Mouse (Mus musculus) cerebellum, adult 18-20 months (tissue): Measurements from ENCODE around the gene Gabra2.

Experiments used
- DNase-seq, 2 experiments: peaks; one replicate each; pipeline ENCODE4 v3.0.0; 2021

The Gabra2 gene

DNA sequence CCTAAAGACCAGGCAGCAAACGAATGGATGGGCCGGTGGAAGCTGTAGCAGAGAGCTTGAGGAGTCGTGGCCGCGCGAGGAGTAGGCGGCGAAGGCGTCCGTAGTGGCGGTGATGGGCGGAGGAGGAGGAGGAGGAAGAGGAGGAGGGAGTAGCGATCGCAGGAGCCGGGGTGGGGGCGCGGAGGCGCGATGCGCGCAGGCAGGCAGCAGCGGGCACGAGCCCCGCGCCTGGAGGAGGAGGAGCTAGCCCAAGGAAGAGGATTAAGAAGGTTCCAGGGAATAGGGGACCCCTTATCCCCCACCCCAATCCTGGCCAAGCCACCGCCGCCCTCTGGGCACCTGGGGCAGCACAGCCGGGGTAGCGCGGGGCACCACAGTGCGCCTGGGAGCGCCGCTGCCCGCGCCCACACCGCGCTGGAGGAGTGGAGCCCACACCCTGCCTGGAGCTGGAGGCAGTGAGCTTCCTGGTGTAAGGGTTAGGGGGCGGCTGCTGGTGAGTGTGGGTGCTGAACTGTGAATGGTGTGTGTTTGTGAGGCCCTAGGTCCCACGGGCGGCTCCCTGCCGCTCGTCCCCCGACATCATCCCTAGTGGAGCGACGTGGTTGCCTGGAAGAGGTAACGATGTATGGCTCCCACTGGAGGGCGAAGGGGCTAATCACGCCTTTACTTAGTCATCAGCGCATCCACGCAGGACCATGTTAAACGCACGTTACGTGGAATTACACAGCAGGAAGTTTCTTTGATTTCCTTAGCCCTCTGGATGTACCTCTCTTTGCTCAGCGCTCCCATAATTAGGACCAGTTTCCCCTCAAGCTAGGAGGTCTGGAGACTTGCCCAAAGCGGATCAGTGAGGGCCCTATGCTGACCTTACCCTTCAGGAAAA lies at the start of gene Gabra2:
TSS of gene Gabra2 (minus strand) at position 125 of the 883 bp plus-strand sequence.
- DNase-seq, result peak; percentile 35 to 39

DNA sequence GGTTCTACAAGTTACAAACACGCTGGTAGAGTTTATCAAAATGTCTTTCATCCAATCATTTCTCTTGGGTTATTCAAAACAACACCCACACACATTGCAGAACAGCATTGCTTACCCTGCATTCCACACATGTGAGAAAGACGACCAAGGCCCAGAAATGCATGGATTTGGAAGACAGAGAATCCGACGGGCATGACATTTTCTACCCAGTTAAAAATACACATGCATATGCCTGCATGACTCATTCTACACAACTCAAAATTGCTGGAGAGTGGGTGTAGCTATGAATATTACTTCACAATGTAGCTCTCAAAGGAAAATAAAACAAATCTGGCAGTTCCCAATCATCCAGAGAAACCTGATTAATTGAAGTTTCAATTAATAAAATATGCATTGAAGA lies 41.0 kb upstream of the Gabra2 start:
- DNase-seq, result no peak

DNA sequence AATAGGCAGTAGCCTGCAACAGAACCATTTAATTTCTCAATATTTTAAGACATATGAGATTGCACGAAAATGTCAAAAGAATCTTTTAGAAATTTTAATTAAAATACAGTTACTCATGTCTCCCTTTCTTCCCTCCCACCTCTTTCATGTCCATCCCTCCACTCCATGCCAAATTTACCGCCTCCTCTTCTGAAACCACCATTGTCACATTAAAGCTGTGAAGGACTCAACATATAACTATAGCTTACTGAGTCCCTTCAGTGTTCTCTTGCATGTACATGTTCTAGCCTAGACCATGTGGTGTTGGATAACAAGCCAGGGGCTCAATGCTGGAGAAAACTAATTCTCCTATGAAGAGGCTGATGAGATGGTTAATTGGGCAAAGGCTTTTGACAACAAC lies 40.2 kb upstream of the Gabra2 start:
- DNase-seq, result no peak

DNA sequence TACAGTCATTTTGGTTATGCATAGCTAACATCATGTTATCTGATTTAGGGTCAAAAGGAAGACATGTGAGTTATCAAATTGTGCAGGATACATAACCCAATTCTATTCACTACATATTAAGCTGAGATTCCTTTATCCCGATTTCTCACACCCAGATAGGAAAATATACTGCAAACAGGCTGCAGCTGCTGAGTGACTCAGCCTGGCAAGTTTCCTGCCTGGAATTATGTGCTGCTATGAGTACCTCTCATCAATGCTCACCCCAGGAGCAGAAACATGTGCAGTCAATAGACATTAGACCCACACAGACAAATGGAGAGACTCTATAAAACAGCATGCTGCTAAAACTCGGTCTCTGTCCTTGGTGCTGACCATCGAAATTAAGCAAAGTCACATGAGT lies 32.1 kb upstream of the Gabra2 start:
- DNase-seq, result no peak

DNA sequence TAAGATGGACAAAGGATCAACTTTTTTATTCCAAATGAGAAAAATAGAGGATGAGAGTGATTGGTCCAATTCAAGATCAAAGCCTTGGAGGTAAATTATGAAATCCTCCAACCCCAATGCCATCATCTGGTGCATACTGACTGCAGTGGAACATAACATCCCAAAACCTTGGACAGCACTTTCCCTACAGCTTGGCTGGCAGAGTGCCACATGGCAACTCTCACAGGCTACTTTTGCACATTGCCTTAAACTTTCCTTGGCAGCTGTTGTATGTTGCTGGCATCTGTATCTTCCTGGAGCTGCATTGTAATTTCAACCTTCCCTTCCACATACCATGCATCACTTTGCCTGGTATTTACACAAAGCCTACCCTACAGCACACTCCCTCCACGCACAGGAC lies 19.6 kb upstream of the Gabra2 start:
- DNase-seq, result no peak

DNA sequence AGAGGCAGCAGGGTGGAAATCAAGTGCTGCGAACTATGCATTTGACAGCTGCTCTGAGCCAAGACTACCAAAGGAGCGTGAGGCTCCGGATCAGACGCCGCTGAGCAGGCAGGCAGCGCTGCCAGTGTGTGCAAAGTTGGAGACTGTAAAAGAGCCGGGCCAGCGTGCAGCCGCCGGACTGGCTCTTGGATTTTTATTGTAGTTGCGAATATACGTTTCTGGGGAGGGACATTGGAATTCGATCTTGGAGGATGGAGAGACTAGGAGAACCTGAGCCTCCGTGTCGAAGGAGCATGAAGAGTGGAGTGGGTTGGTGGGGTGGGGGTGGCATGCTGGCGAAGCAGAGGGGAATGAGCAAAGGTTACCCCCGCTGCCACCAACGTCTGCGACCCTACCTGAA lies 469 bp downstream of the Gabra2 start:
- peak; percentile 4 to 35 for DNase-seq

DNA sequence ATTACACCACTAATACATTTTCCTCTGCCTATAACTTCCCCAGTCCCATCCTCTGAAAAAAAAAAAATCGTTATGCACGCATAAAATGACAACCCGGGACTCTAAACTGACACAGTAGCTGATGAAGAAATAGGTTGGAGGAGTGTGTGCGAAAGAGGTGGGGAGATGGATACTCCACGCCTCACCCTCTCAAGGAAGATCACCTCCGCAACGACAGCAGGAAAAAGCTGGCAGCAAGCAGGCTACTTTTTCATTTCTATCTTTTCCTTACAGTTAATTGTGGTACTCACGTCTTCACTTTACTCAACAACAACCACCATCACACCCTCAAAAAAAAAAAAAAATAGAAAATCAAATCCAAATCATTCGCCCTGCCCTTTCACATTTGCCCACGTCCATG lies 873 bp downstream of the Gabra2 start:
- DNase-seq, result no peak

DNA sequence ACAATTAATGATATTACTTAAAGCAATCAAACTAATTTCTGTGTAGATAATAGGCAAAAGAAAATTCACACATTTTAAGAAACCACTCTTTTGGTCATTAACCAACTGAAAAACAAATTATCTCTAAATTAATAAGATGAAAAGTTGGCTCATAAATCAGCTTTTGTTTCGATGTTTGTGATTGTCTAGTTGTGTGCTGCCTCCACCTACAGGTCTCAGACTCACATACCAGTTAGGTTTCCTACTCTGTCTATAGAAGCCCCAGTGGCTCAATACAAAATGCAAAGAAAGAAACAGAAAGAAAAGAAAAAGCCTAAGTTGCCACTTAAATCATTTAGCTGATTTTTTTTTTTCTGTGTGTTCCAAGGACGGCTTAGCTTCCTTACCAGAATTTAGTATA lies 1.8 kb downstream of the Gabra2 start:
- DNase-seq, result no peak

DNA sequence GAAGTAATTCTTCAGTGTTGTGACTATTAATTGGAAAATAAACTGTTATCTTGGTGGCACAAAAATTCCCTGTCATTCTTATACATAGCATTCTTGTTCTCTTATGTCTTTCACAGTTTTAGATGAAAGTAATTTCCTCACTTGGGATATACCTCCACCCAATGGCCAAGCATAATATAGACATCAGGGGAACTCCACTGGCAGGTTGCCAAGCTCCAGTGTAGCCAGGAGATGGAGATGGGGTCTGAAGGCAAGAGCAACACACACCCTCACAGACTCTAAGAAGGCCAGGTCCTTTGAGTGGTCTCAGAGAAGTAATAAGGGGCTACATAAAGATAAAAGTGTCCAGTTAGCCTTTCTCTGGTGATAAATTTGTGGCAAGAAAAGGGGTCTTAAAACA lies 3.2 kb downstream of the Gabra2 start:
- DNase-seq, result no peak

DNA sequence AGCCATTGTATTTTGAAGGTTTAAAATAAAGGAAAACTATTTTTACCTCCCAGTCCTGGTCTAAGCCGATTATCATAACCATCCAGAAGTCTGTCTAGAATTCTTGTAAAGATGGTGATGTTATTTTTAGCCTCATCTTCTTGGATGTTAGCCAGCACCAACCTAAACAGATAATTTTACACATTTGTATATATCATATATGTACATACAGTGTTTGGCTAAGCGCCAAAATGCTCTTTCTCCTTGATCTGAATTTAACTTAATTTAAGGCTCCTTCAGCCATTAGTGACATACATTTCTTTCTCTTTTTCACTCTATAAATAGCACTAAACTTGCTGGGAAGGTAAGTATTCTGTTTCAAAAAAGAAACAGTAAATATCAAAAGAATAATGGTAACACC lies 3.7 kb downstream of the Gabra2 start:
- no peak for DNase-seq

DNA sequence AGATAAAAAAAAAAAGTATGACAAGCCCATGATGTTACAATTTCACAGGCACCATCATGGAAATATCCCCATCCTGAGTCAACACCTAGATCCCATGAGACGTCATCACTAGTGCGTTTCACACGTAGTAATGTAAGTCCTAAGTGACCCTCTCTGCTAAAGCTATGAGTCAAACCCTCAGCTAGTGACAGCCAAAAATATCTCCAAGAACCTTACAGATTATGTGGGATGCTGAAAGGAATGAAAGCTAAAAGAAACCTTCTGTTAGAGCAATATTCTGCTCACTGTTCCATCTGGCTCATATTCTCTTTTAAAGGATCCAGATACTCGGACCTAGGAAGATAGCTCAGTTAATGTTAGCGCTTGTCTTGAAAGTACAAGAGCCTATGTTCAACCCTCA lies 16.8 kb downstream of the Gabra2 start:
- DNase-seq, result no peak

DNA sequence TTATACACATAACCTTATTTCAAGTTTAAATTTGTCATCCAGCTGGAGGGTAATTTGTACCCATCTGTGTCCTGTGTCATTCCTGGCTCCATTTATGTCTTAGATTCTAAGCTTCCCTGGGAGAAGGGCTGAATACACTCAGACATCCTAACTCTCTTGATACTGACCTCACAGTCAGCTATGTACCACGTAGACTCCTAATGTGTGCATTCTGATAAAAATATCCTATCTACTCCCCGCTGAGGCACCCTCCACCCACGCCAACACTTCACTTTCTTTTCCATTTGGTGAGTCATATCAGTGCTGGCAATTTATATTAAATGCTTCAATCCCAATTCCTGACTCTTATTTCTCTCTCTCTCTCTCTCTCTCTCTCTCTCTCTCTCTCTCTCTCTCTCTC lies 34.0 kb downstream of the Gabra2 start:
- no peak for DNase-seq

DNA sequence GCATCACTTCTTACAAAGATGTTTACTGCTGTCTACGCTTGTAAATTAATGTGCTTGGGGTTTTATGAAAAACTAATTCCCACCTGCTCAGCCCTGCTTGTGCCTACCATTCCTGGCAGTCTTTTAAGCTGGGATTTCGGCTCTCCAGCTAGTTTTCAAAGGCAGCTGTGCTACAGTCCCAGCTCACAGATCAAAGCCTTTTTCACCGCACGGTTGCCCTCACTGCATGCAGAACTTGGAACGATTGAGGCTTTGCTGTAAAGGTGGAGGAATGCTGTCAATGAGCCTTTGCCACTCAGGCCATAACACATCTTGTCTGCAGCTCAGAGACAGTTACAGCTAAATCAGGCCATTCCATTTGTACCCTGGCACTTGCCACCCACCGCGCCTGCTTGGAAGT lies 37.6 kb downstream of the Gabra2 start:
- DNase-seq, result no peak

DNA sequence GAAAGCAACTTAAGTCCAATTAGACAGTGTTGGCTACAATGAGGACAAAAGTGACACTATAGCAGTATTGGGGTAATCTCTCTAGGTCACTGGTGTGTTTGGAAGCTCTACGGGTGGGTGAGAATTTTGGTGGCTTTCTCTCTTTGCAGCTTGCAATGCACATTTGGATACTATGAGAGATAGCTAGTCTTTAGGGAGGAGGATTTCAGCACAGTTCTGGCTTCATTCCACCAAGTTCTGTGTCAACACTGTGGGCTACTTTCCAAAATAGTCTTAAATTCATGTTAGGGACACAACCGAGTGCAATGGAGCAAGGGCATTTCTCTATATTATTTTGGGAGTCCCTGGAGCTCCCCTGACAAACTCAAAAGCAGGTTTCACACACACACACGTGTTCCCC lies 58.3 kb downstream of the Gabra2 start:
- DNase-seq, result no peak

DNA sequence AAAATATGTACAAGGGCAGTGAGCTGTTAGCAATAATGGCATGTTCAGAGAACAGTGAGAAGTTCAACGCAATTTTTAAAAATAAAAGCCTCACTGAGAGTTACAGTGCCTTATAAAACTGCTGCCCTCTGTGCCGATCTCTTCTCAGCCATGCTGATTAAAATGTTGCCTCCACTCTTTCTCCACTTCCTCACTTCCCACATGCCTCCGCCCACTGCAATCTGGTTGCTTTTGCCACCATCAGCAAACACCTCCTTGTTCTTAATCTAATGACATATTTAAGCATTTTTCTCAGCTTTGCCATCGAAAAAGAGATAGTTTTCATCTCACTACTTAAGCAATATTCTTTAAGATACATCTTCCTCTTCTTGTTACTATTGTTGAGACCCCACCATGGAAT lies 69.7 kb downstream of the Gabra2 start:
- DNase-seq, result no peak

DNA sequence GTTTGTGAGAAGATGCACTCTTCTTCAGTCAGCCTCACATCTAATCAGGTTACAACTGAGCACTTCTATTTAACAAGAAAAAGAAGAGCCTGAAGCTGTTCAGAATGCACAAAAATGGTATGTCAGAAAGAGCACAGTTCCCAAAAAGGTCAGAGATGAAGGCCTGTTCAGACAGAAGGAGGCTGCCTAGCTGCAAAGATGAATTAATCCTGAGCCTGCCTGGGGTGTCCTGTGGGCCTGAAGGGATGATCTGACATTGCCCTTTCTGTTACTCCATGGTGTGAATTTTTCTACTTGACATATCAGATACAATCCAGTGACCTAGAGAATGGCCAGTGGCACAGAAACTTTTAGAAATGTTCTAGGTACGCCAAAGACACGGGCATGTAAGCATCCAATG lies 83.9 kb downstream of the Gabra2 start:
- DNase-seq, result no peak

DNA sequence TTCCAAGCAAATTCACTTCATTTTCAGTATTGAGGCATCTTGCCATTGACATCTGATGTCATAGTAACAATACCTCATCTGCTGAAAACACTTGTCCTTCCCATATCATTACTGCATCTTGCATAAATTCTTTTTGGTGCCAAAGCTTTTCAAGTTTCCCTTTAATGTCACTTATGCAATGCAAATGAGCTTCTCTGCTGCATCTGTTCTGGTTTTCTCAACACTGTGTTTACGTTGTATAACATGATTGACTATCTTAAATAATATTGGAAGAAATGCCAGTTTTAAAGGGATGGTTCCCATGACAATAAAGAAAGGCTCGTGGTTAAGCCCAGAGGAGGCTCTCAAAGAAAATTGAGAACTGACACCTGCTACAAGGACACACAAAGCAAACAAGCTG lies 84.4 kb downstream of the Gabra2 start:
- DNase-seq, result no peak

DNA sequence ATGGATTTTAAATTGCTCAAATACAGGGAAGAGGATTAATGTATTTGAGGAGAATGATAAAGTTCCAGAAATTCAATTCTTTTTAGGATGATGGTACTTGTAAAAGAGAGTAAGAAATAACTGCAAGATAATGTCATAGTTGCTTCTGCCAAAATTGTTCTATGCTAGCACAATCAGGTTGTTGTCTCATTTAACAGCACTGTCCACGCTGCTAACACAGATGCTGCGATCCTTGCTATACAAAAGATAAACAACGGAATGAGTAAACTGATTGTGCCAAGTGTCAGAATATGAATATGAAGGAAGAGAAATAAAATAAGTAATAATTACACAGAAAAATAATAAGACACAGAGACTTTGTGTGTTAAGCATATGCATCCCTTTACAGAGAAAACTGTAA lies 84.9 kb downstream of the Gabra2 start:
- DNase-seq, result no peak

DNA sequence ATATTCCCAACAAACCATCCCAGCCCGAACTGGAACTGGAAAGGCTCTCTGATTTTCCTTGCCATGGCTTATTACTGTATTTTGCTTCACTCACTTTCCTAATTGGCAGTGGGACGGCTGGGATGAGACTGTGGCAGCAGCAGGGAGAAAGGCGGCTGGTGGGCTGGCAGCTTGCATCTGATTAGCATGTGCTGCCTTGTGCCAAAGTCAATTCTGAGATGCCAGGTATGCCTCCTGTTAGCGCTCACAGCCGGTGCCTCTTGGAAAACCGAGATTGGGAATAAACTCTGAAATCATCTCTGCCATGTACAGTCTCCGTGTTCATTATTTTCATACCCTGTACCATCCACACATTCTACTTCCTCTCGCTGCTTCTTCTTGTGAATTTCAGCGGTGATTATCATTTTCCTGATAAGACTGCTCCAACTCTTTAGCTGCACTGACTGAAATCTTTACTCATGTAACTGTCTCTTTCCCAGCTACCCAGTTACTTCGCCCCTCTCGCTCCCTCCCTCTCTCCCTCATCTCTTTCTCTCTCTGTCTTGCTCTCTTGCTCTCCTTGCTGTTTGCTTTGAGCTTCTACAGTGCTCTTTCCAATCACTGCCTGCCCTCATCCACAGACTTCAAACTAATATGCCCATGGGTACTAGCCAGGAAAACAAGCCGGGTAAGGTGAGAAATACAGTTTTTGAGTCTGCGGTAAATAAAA lies 99.9 kb downstream of the Gabra2 start:
- DNase-seq, result peak; percentile 20 to 29

DNA sequence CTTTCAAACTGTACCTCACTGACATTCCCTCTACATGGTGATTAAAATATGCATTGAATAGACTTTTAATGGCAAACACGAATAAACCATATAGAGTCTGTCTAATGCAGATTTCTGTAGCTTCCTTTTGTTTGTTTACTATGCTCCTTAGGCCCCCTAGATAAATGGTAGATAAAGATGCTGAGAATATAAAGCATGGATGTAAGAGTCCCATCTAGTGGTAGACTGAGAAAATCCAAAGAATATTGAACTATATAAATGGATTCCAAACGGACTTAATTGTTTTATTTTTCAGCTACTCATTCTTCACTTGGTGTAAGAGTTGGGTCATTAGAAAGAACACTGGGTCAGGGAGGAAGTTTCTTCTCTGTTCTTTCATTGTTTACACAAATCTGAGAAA lies 102.4 kb downstream of the Gabra2 start:
- DNase-seq, result no peak

DNA sequence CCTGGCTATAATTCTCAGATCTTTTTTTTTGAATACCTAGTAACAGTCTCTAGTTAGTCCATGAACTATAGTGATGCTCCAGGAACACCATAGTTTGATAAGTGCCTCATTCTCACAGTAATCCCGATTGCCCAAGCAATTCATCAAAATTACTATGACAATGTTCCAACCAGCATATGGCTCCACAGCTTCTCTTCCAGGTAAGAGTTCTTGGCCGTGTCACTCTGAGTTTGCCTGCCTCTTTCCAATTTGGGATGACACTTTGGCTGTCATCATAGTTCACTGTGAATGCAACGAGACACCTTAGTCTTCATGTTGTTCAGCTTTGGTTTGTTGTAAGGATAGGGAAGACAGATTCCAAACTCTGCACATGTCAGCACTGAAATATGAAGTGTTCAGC lies 104.8 kb downstream of the Gabra2 start:
- DNase-seq, result no peak
